Mouse (Mus musculus) macrophage (primary cell): ENCODE results near the gene Als2cl. TPM values are rescaled to one million over a fixed set of nuclear protein-coding genes. Genes with fewer than 3 reads are reported as not detected.

Experiments
- H3K27ac ChIP-seq: fragments of 350-480 bp; formaldehyde crosslinking; 2 replicates; pipeline ENCODE4 v1.9.0; 2021
- H3K36me3 ChIP-seq: fragments of 350-480 bp; formaldehyde crosslinking; 2 replicates; pipeline ENCODE4 v1.9.0; 2021; ENCODE audit errors: inconsistent target
- H3K4me3 ChIP-seq: fragments of 350-480 bp; formaldehyde crosslinking; 2 replicates; pipeline ENCODE4 v1.9.0; 2021; ENCODE audit errors: inconsistent target
- H3K79me2 ChIP-seq: fragments of 350-480 bp; formaldehyde crosslinking; 2 replicates; pipeline ENCODE4 v1.9.0; 2021; ENCODE audit errors: inconsistent target
- WGBS: methylation state at CpG from one replicate; pipeline ENCODE4 v1.1.7; 2026; ENCODE audit warnings: inconsistent platforms; ENCODE audit not compliant: missing documents; 5-methylcytosine and 5-hydroxymethylcytosine counted together
- polyA plus RNA-seq: library from polyadenylated mRNA; stranded (reverse); fragments of 250-400 nt; gene quantifications from 3 replicates; pipeline ENCODE4 v1.2.4, GENCODE M21; 2018; ENCODE audit warnings: inconsistent platforms

The Als2cl gene
- polyA plus RNA-seq, 1 experiment from 2014 or later: 6.6 TPM

DNA sequence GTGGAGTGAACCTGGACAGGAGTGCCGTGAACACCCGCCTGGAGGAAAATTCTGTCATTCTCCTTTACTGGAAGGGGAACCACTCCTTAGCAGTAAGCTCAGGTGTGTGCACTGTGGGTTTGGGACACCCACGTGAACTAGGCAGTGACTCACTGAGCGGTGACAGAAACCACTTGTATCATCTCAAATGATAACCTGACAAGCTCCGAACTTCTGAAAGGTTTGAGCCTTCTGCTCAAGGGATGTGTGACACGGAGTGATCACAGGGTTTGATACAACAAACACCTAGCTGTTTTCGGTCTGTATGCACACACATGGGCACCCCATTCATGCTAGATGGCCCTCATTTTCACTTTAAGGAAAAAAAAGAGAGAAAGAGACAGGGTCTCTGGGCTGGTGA, 37.1 kb downstream of the Als2cl start, which contains the start of gene Fam240a:
Gene Fam240a (minus strand): TSS at position 76 of the 400 bp plus-strand sequence.
- no peaks in the 10 kb centered on the region for H3K36me3 ChIP-seq
- WGBS: 88% methylated on average over 7 of the region's 7 CpGs
- H3K27ac ChIP-seq: no peak within 1 kb of the TSS
- H3K79me2 ChIP-seq: no peaks in the 10 kb centered on the region
- H3K4me3 ChIP-seq: no peak within 1 kb of the TSS

DNA sequence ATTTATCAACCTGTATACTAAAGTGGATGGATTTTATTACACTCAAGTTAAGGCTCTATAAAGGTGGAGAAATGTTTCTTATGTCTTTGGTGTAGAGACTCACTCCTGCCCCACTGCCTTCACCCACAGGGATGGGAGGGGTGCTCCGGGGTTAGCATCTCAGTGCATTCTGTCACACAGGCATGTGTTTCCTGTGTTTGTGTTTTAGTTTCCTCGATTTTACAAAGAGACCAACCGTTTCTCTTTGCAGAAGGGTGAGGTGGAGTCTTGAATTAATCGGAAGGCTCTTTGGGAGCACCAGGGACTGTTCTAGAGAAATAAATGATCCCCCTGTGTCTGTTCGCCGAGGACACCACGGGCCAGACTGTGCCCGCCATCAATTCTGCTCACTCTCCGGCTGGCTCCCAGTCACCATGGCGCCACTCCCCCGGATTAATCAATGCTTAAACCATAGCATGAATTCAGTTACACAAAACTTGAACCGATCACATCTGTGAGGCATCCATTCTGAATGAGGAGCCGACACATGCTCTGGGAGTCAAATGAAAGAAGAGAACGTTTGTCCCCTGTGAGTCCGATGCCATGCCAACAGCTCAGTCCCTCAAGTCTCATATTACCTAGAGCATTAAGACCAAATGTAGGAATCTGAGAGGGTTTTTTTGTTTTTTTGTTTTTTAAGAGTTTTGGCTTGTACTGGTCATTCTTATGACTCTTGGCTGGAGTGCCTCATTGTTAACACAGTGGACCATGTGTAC, 41.2 kb downstream of the Als2cl start:
- Histone ChIP-seq H3K27ac (no peak overlapping the region), H3K79me2 (no peaks in the 10 kb centered on the region), H3K36me3 (no peaks in the 10 kb centered on the region), H3K4me3 (no peak overlapping the region)
- 57% methylated on average over 15 of the region's 15 CpGs for WGBS

DNA sequence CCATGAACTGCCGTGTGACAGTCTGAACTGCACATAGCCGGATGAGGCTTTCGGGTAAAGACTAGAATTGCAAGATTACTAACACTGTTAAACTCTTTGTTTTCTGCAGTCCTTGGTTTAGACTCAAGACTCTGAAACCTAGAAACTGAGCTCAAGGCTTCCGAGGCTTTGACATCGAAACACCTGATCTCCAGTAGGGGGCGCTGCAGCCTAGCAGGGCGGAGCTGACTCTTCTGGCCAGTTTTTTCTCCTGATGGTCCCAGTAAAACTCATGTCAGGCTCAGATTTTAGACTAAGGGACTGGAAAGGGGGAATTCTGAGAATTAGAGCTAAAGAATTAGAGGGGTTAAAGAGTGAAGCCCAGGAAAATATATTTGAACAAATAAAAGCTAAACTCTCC, 43.1 kb downstream of the Als2cl start:
- H3K79me2 ChIP-seq: no peaks in the 10 kb centered on the region
- whole genome bisulfite sequencing: 22% methylated on average over 7 of the region's 7 CpGs
- H3K4me3 ChIP-seq: no peak overlapping the region
- H3K27ac ChIP-seq: no peak overlapping the region
- H3K36me3 ChIP-seq: no peaks in the 10 kb centered on the region

DNA sequence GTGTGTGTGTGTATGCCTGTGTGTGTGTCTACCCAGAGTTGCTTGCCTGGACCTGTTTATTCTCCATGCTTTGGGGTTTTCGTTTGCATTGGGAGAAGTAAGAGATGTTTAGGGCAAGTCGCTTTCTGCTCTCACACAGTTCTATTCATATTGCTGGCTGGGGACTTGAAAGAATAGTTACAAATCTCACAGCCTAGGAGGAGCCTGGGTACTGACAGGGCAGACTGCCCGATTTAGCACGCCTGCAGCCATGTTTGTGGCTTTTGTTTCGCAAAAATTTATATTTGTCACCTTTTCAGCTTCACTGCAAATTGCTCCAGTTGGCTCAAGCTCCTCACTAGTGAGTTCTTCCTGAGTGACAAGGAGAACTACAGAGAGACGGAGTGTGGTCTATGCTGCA, 51.9 kb downstream of the Als2cl start:
- no peak overlapping the region for H3K27ac ChIP-seq
- H3K79me2 ChIP-seq: no peaks in the 10 kb centered on the region
- H3K36me3 ChIP-seq: no peaks in the 10 kb centered on the region
- H3K4me3 ChIP-seq: no peak overlapping the region
- WGBS: 42% methylated on average over 6 of the region's 6 CpGs

DNA sequence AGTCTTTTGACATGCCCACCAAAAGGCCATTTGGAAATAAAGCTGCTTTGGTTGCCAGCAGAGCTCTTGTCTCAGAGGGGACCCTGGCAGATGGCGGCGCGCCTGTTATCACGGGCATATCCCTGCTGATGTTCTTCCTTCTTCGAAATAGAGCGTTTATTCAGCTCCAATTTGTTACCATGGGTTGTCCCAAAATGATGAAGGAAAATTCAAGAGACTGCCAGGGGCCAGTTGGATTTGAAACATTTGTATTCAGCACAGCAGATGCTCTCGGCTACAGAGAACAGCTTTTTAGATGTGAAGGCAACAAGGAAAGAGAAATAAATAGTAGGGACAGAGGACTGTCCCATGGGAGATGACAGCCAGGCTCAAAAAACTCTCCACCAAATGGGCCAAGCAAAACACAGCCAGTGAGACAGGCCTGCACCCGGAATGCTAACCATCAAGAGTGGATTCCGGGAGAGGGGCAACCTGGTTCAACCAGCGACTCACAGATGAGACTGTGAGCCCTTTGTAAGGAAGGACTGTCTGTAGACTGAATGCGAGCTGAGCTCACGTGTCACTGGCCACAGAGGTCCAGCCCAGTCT, 54.3 kb downstream of the Als2cl start:
- Histone ChIP-seq H3K36me3 (no peaks in the 10 kb centered on the region), H3K4me3 (no peak overlapping the region), H3K79me2 (no peaks in the 10 kb centered on the region), H3K27ac (no peak overlapping the region)
- WGBS: 98% methylated on average over 12 of the region's 12 CpGs

DNA sequence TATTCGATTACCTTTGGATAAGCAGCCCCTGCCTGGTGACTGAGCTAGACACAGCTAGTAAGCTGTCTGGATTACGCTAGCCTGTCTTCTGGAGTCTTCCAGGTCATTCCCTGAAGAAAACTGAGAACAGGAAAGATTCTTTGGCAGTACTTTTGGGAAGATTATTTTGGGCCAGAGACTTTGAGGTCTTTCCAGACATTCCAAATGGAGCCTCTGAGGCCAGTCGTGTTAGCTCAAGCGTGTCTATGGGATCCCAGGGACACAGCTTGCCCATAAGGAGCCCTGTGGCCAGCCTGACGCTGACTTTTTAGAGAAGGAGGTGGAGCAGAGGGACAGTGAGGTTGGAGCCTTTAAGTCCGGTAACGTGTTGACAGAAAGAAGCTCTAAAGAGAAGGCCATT, 56.3 kb downstream of the Als2cl start:
- Histone ChIP-seq H3K79me2 (no peaks in the 10 kb centered on the region), H3K27ac (no peak overlapping the region), H3K4me3 (no peak overlapping the region), H3K36me3 (no peaks in the 10 kb centered on the region)
- 94% methylated on average over 7 of the region's 7 CpGs for WGBS

DNA sequence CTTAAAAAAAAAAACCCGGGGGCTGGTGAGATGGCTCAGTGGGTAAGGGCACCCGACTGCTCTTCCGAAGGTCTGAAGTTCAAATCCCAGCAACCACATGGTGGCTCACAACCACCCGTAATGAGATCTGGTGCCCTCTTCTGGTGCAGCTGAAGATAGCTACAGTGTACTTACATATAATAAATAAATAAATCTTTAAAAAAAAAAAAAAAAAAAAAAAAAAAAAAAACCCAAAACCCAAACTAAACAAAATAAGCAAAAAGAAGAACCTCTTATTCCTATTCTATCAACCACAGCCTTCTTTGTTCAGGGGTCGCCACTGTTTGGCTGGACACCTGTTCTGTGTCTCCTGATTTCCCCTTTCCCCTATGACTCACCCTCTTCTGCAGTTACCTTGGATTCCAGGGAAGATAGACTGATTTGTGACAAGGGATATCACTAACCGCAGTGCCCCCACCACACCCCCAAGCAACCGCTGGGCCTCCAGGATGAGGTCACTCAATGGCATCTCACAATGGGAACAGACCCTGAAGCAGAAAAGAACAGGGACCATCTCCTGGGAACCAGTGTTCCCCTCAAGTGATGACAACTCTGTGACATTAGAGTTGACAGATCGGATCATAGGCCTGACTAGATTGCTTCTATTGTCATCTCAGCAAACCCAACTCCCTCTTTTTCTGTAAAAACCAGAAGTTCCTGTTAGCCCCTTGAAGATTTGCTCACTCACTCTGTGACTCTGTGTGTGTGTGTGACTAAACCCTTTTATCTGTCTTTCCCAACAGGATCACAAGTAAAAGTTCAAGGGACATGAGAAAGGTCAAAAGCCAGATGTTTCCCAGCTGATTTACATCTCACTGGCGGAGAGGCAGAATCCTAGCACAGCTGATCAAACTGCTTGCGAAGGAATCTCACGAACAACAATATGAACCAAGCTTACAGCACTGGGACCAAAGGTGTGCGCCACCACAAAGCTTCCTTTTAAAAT, 58.1 kb downstream of the Als2cl start:
- 81% methylated on average over 11 of the region's 12 CpGs for WGBS
- Histone ChIP-seq H3K27ac (no peak overlapping the region), H3K79me2 (no peaks in the 10 kb centered on the region), H3K4me3 (no peak overlapping the region), H3K36me3 (no peaks in the 10 kb centered on the region)

DNA sequence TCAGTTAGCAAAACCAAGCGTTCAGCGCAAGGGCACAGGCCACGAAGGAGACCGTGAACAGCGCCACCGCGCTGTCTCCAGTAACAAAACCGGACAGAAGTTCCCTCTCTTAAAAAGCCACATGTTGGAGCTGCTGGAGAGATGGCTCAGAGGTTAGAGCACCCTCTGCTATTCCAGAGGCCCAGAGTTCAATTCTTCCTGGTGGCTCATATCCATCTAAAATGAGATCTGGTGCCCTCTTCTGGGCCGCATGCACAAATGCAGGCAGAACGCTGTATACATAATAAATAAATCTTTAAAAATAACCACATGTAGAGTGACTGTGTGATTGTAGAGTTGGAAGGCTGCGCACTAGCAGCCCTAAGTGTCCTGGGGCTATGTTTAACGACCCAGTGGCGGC, 64.6 kb downstream of the Als2cl start:
- Histone ChIP-seq H3K4me3 (no peak overlapping the region), H3K36me3 (no peaks in the 10 kb centered on the region), H3K27ac (no peak overlapping the region), H3K79me2 (no peaks in the 10 kb centered on the region)
- 55% methylated on average over 13 of the region's 13 CpGs for WGBS

DNA sequence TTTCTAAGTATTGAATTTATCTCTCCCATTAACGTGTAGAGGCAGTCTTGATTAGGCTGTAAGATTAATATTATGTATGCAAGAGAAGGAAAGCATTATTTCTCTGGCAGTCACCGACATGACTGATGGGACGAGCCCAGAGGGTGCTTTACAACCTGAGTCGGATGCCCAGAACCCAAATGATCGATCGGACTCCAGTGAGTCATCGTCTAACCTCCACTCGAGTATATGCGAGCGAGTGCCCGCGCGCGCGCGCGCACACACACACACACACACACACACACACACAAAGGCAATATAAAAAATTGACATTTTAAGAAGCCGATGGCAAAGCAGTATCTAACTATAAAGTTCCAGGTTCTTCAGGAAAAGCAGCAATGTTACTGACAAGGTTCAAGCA, 65.7 kb downstream of the Als2cl start:
- Histone ChIP-seq H3K36me3 (no peaks in the 10 kb centered on the region), H3K4me3 (no peak overlapping the region), H3K79me2 (no peaks in the 10 kb centered on the region), H3K27ac (no peak overlapping the region)
- WGBS: 49% methylated on average over 18 of the region's 18 CpGs

DNA sequence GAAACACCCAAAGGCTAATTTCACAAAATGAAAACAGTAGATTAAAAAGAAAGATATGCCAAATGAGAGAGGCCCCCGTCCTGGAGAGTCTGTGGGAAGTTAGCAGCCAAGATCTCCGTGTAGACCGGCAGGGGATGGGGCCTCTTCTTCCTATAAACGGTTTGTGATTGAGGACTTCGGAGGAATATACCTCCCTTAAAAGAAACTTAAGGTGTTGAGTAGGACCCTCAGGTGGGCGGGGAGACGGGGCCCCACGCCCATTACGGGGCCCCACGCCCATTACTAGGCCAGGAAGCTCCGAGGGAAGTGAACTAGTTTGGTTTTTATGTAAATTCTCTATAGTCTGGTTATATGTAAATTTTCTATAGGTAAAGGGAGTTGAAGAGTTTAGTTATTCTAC, 66.3 kb downstream of the Als2cl start, which contains the start of gene Tdgf1:
Gene Tdgf1 (minus strand): TSS at position 233 of the 400 bp plus-strand sequence.
- Histone ChIP-seq H3K27ac (no peak within 1 kb of the TSS), H3K79me2 (no peaks in the 10 kb centered on the region), H3K36me3 (no peaks in the 10 kb centered on the region), H3K4me3 (no peak within 1 kb of the TSS)
- 43% methylated on average over 11 of the region's 11 CpGs for WGBS

DNA sequence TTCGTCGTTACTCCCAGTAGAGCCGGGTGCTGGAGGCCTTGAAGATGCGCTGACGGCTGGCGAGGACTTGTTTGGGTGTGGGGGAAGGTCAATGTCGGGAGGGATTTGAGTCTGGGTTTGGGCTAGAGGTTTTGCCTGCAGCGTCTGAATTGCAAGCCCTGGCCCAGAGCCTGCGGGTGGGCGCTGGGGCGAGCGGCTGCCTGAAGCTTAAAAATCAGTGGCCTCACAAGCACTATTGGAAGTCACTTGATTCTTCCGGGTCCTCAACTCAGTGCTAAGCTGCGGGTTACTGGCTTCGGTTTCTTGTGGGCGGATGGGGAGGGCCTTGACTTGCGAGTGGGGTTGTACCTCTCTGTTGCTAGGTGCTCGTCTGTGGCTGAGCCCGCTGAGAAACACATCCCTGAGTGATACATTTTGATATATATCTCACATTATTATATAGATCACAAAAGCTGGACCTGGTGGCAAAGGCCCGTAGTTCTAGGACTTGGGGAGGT, 66.9 kb downstream of the Als2cl start:
- 47% methylated on average over 20 of the region's 20 CpGs for WGBS
- H3K4me3 ChIP-seq: no peak overlapping the region
- no peak overlapping the region for H3K27ac ChIP-seq
- no peaks in the 10 kb centered on the region for H3K36me3 ChIP-seq
- H3K79me2 ChIP-seq: no peaks in the 10 kb centered on the region

DNA sequence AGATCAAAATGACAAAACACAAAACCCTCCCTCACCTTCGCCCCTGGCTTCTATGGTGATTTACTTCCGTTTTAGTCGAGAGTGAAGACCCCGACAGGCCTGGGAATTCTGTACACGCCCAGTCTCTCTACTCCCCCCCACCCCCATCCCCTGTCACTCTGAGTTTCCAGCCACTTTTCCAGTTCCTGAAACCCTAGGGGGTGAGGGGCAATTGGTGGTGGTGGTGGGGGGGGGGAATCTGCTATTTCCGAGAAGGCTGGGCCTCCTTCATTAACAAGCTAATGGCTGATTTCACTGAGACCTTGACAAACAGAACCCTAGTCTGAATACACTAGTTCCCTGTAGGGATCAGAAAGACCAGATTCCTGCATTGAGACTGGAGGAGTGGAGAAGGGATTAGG, 67.6 kb downstream of the Als2cl start:
- Histone ChIP-seq H3K79me2 (no peaks in the 10 kb centered on the region), H3K27ac (no peak overlapping the region), H3K4me3 (no peak overlapping the region), H3K36me3 (no peaks in the 10 kb centered on the region)
- 85% methylated on average over 6 of the region's 6 CpGs for WGBS

DNA sequence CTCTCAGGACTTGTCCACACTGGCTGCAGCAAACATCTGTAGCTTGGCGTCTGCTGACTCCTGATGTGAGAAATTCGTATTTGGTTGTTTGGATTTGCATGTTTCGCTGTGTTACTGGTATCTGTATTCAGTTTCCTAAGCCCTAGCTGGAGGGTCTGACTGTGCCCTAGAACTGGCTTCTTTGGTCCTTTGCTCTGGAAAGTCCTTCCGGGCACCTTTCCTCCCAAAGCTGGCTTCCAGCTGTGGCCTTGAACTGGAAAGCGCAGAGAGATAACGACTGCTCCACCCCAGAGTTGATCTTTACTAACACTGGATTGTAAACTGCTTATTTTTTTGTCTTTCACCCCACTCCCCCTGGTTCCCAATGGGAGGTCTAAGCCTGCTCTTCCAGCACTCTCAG, 68.2 kb downstream of the Als2cl start:
- H3K79me2 ChIP-seq: no peaks in the 10 kb centered on the region
- H3K36me3 ChIP-seq: no peaks in the 10 kb centered on the region
- H3K4me3 ChIP-seq: no peak overlapping the region
- H3K27ac ChIP-seq: no peak overlapping the region
- WGBS: 95% methylated on average over 6 of the region's 6 CpGs

DNA sequence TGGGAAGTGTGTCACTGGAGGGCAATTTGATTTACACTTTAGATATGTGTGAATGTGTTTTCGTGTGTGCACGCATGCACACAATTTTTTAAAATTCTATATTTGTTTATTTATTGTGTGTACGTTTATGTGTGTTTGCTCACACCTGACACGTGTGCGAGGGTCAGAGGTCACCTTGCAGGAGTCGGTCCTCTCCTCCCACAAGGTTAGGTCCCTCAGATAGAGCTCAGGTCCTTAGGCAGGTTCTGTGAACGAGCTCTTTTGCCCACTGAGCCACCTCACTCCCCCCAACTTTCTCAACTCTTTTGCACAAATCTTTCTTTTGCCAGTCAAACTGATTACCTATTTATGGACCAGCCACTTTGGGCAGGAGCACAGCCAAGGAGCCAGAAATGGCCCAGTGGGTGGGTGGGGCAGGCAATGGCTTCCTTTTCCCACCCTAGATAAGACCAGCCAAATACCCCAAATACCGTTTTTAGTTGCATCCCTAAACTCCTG, 69.2 kb downstream of the Als2cl start:
- Histone ChIP-seq H3K27ac (no peak overlapping the region), H3K36me3 (no peaks in the 10 kb centered on the region), H3K4me3 (no peak overlapping the region), H3K79me2 (no peaks in the 10 kb centered on the region)
- 90% methylated on average over 8 of the region's 8 CpGs for WGBS
